8 mouse cellular contexts compared by ENCODE assay signal in the genomic region with DNA sequence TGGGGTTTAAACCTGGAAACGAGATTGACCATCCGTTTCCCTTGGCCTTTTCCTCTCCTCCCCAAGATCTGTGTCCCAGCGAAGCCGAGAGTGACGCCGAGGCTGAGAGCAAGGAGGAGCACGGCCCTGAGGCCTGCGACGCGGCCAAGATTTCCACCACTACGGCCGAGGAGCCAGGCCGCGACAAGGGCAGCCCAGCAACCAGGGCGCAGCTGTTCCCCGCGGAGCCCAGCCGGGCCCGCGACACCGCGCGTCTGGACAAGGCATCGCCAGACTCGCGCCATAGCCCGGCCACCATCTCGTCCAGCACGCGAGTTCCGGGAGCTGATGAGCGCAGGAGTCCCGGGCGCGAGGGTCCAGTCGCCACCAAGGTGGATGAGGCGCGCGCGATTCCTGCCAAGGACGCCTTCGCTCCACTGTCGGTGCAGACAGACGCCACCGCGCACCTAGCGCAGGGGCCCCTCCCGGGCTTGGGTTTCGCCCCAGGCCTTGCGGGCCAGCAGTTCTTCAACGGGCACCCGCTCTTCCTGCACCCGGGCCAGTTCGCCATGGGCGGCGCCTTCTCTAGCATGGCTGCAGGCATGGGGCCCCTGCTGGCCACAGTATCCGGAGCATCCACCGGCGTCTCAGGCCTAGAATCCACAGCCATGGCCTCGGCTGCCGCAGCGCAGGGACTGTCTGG. TPM values are rescaled to one million over a fixed set of nuclear protein-coding genes. Genes with fewer than 3 reads are reported as not detected.
DNase-seq lines count a peak whose midpoint lies in the region; ATAC-seq and TF ChIP-seq lines count a peak whose summit lies in the region.

No protein-coding gene starts in this region.

- H3K9me3 ChIP-seq in kidney, postnatal 0 days (replicated peaks; ENCODE audit: low read length): no peaks in the 10 kb centered on the region
- H3K9me3 ChIP-seq in hindbrain, embryonic 11.5 days (ENCODE audit: control insufficient read depth, low read length): no peaks in the 10 kb centered on the region

- peak overlapping the region; percentile 24 for H3K4me3 ChIP-seq in kidney, postnatal 0 days (replicated peaks; ENCODE audit: low read depth, low read length)
- H3K4me3 ChIP-seq in hindbrain, embryonic 11.5 days (ENCODE audit: low read depth, low read length): no peak overlapping the region

- peak overlapping the region; percentile 47 for H3K27ac ChIP-seq in kidney, postnatal 0 days
- no peak overlapping the region for H3K27ac ChIP-seq in hindbrain, embryonic 11.5 days (ENCODE audit: low read depth, low read length)

- TF ChIP-seq CTCF in kidney, postnatal 0 days (IDR thresholded peaks at IDR 0.05; ENCODE audit: low read depth): no peak

- H3K9ac ChIP-seq in kidney, postnatal 0 days (ENCODE audit: low read depth, low read length): peak overlapping the region; percentile 49
- H3K9ac ChIP-seq in hindbrain, embryonic 11.5 days (ENCODE audit: low read depth, low read length): no peak overlapping the region

- WGBS in kidney, postnatal 0 days: 23% methylated on average over 58 of the region's 62 CpGs
- WGBS in hindbrain, embryonic 11.5 days: 1% methylated on average over 61 of the region's 62 CpGs

- peaks cover 53% of the 10 kb centered on the region for H3K27me3 ChIP-seq in kidney, postnatal 0 days (ENCODE audit: insufficient read depth, low read length)
- H3K27me3 ChIP-seq in hindbrain, embryonic 11.5 days (ENCODE audit: control insufficient read depth, insufficient read depth, low read length): peaks cover 92% of the 10 kb centered on the region

- peak; percentile 26 for DNase-seq in kidney, postnatal 0 days (ENCODE audit: low spot score)
- DNase-seq in kidney, postnatal 25 days: no peak
- DNase-seq in embryo, embryonic 10.5 days (ENCODE audit: low spot score): peak; percentile 52
- DNase-seq in hindbrain, embryonic 11.5 days (ENCODE audit: low spot score): peak; percentile 61
- peak; percentile 51 to 77 for DNase-seq in lung, postnatal 4 days
- DNase-seq in thymus, postnatal 25 days: no peak
- no peak for DNase-seq in cerebellum, postnatal 14 days

- peak overlapping the region; percentile 47 for H3K4me2 ChIP-seq in kidney, postnatal 0 days (ENCODE audit: low read length)
- peak overlapping the region; percentile 11; the same call in 1 of the 2 replicates for H3K4me2 ChIP-seq in hindbrain, embryonic 11.5 days (replicated peaks; ENCODE audit: low read depth, low read length)

- peaks cover 8% of the 10 kb centered on the region; the same call in 1 of the 2 replicates for H3K36me3 ChIP-seq in kidney, postnatal 0 days (ENCODE audit: insufficient read depth, low read length)
- H3K36me3 ChIP-seq in hindbrain, embryonic 11.5 days (ENCODE audit: control insufficient read depth, insufficient read depth, low read length): no peaks in the 10 kb centered on the region

- no peak for ATAC-seq in kidney, postnatal 0 days (replicated peaks; ENCODE audit: low FRiP score, low read depth)
- ATAC-seq in hindbrain, embryonic 11.5 days (ENCODE audit: low FRiP score): no peak
- no peak for ATAC-seq in erythroblast, adult 5-6 weeks (replicated peaks; ENCODE audit: low FRiP score, poor library complexity, severe bottlenecking)

- 0 out of 2 replicates have a peak, but pooled peaks cover 2% of the 10 kb centered on the region for H3K4me1 ChIP-seq in kidney, postnatal 0 days (replicated peaks; ENCODE audit: insufficient read depth, low read length)
- H3K4me1 ChIP-seq in hindbrain, embryonic 11.5 days (replicated peaks; ENCODE audit: control insufficient read depth, insufficient read depth, low read length): 0 out of 2 replicates have a peak, but pooled peaks cover 2% of the 10 kb centered on the region

RNA-seq across cellular contexts. Expression of a gene that starts 10.0 kb away (rescaled TPM):
- 32.9 and 36.8 TPM in 2 replicates for polyA plus RNA-seq in kidney, postnatal 0 days (2015; fragmentation: Nextera tagmentation; extraction: Ambion mirVana)
- 5.1 and 9.0 TPM in 2 replicates for polyA plus RNA-seq in hindbrain, embryonic 11.5 days (2014; fragmentation: Nextera tagmentation; extraction: Ambion mirVana)
- total RNA-seq in erythroblast, adult 5-6 weeks (2015; ENCODE audit: low replicate concordance): not detected in 2 replicates
- total RNA-seq in erythroblast, adult 5-6 weeks (2017; ENCODE audit: low replicate concordance): not detected in 2 replicates

Comparison
In these comparisons a context has a peak if more than half of its experiments do, and no peak if none do; other contexts are left out.
1. DNase-seq: peak in kidney, postnatal 0 days (single experiment), embryo, embryonic 10.5 days (single experiment), hindbrain, embryonic 11.5 days (single experiment) and lung, postnatal 4 days (2 of 2); none in kidney, postnatal 25 days (0 of 2), thymus, postnatal 25 days (single experiment) and cerebellum, postnatal 14 days (0 of 2).